Mouse (Mus musculus) liver, embryonic 14.5 days (tissue): ENCODE results near the gene Map3k5.

Experiments
- CTCF ChIP-seq: IDR thresholded peaks from 2 replicates; pipeline ENCODE4 v1.5.1; 2016; ENCODE audit warnings: antibody characterized with exemption, low read depth, control low read depth
- EP300 ChIP-seq: IDR thresholded peaks from 2 replicates; pipeline ENCODE4 v1.6.1; 2016; ENCODE audit warnings: antibody characterized with exemption, low read depth

DNA sequence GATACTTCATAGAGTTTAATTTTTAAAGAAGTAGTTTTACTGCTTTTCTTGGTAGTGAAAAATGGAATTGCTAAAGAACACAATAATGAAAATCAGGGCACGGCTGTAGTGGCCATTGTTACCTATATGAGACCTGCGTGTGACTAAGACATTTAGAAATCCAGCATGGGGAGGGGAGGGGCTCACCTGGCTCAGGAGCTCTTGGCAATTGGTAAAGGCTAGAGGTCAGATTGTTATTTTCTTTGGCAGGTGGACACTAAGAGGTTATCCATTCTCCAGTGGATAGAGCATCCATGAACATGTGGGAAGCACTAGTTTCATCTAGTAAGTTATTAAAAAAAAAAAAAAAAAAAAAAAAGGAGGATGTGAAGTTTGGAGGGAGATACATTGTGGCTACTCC, 10.0 kb upstream of the Map3k5 start:
- TF ChIP-seq CTCF (no peak), EP300 (no peak)
